Mouse (Mus musculus) heart, adult 2 months (tissue): ENCODE results near the gene Oosp1. TPM values are rescaled to one million over a fixed set of nuclear protein-coding genes. Genes with fewer than 3 reads are reported as not detected.

Experiments
- DNase-seq, 2 experiments: peaks; one replicate each; pipeline ENCODE4 v3.0.0; 2021
- H3K27ac ChIP-seq: fragments of 200-600 bp; 2 replicates; pipeline ENCODE4 v1.8.1; 2022
- H3K27me3 ChIP-seq: fragments of 200-500 bp; 2 replicates; pipeline ENCODE4 v1.6.1; 2012; ENCODE audit warnings: mild to moderate bottlenecking, low read length, inconsistent platforms, mixed read lengths; ENCODE audit not compliant: control insufficient read depth, insufficient read depth
- H3K36me3 ChIP-seq: fragments of 200-500 bp; 2 replicates; pipeline ENCODE4 v1.6.1; 2012; ENCODE audit warnings: low read length, inconsistent platforms; ENCODE audit not compliant: control insufficient read depth, insufficient read depth
- H3K4me1 ChIP-seq: fragments of 200-500 bp; 2 replicates; pipeline ENCODE4 v1.6.1; 2011; ENCODE audit warnings: low read length; ENCODE audit not compliant: control insufficient read depth, insufficient read depth
- H3K4me3 ChIP-seq: fragments of 200-600 bp; 2 replicates; pipeline ENCODE4 v1.8.1; 2022
- H3K79me2 ChIP-seq: fragments of 200-500 bp; replicated peaks from 2 replicates; pipeline ENCODE4 v1.6.1; 2012; ENCODE audit warnings: mild to moderate bottlenecking, inconsistent platforms, low read length, moderate library complexity, mixed read lengths; ENCODE audit not compliant: control insufficient read depth, insufficient read depth
- H3K9ac ChIP-seq: fragments of 200-500 bp; 2 replicates; pipeline ENCODE4 v1.6.1; 2012; ENCODE audit warnings: low read depth, mild to moderate bottlenecking, control low read depth, inconsistent platforms, low read length, mixed read lengths
- CTCF ChIP-seq: fragments of 200-600 bp; IDR thresholded peaks from 2 replicates; pipeline ENCODE4 v1.8.1; 2022; ENCODE audit warnings: antibody characterized with exemption, mild to moderate bottlenecking, moderate library complexity
- EP300 ChIP-seq: fragments of 200-500 bp; IDR thresholded peaks from 2 replicates; pipeline ENCODE4 v1.6.1; 2011; ENCODE audit warnings: low read depth, low read length, control low read depth; ENCODE audit not compliant: insufficient read depth
- POLR2A ChIP-seq: fragments of 200-500 bp; IDR thresholded peaks from 2 replicates; pipeline ENCODE4 v1.6.1; 2011; ENCODE audit warnings: mild to moderate bottlenecking, low read depth, low read length, control low read depth; ENCODE audit not compliant: insufficient read depth
- WGBS: fragments of 180-500 bp; shearing (Covaris S2); methylation state at CpG from one replicate; pipeline ENCODE4 v1.1.7; 2018; 5-methylcytosine and 5-hydroxymethylcytosine counted together
- intact Hi-C: fragments of 180-260 bp; cut with DNase I; formaldehyde crosslinking; loops from one replicate; pipeline ENCODE4 v1.15.1; 2025
- polyA plus RNA-seq: library from polyadenylated mRNA; depleted of rRNA; stranded (reverse); fragments of >200 nt; gene quantifications from 2 replicates; pipeline ENCODE4 v1.2.3, GENCODE M21; 2012; rRNA removed
- total RNA-seq, 2 experiments: library from RNA; stranded (reverse); gene quantifications; 2 replicates each; pipeline ENCODE4 v1.2.3; 2021

Gene Oosp1
- total and polyA plus RNA-seq, 3 experiments, result not detected

- DNase-seq, result no peak
- intact Hi-C loops, result no loop called here
- Histone ChIP-seq H3K36me3 (no peaks in the 10 kb centered on the region), H3K27ac (no peak within 1 kb of the TSS), H3K4me3 (no peak within 1 kb of the TSS), H3K79me2 (no peaks in the 10 kb centered on the region), H3K4me1 (no peaks in the 10 kb centered on the region), H3K27me3 (no peaks in the 10 kb centered on the region), H3K9ac (no peak within 1 kb of the TSS)
- 82% methylated on average over 2 of the region's 2 CpGs for WGBS
- TF ChIP-seq EP300 (no peak), CTCF (no peak), POLR2A (no peak)
These were observed 67.4 kb downstream of the Oosp1 start, which contains the start of gene Ms4a2 for GRCm38 (mm10) chr19:11623551-11623950. Ms4a2 (minus strand) TSS chr19:11623719.

GRCm38 (mm10) chr19:11617983-11618382 lies 73.0 kb downstream of the Oosp1 start:
- DNase-seq, result no peak
- no peaks in the 10 kb centered on the region for H3K36me3 ChIP-seq
- H3K79me2 ChIP-seq, result no peaks in the 10 kb centered on the region
- H3K4me1 ChIP-seq, result no peaks in the 10 kb centered on the region
- intact Hi-C loops, result loop anchor here (5.0 kb wide), 1 partner anchor 741 kb away; no protein-coding TSS in a partner anchor
- no peak overlapping the region for H3K9ac ChIP-seq
- TF ChIP-seq POLR2A, result no peak
- no peak for TF ChIP-seq CTCF
- no peak for TF ChIP-seq EP300
- no peak overlapping the region for H3K4me3 ChIP-seq
- no peaks in the 10 kb centered on the region for H3K27me3 ChIP-seq
- no peak overlapping the region for H3K27ac ChIP-seq

Other genes starting within 250 kb of the Oosp1 start
- gene Ms4a4b, start 247.6 kb downstream of the Oosp1 start, total RNA-seq, result under 1 TPM; 0.59 to 0.65 TPM
- 1.8 and 2.8 TPM in 2 replicates for gene Ms4a4b, start 247.6 kb downstream of the Oosp1 start, polyA plus RNA-seq
- gene Ms4a6c, start 221.8 kb downstream of the Oosp1 start, total RNA-seq, result 1 to 10 TPM; 8.1 to 9.1 TPM
- gene Ms4a6c, start 221.8 kb downstream of the Oosp1 start, polyA plus RNA-seq, result 3.9 and 4.0 TPM in 2 replicates
- gene Gm8369, start 205.2 kb downstream of the Oosp1 start, total RNA-seq, result under 1 TPM in 1 of 2 experiments, not detected in 1; 0.32 TPM
- gene Gm8369, start 205.2 kb downstream of the Oosp1 start, polyA plus RNA-seq, result 1.4 and 1.7 TPM in 2 replicates
- gene Ms4a6b, start 174.6 kb downstream of the Oosp1 start, total RNA-seq, result 1 to 10 TPM; 5.1 to 9.3 TPM
- gene Ms4a6b, start 174.6 kb downstream of the Oosp1 start, polyA plus RNA-seq, result 3.1 and 4.5 TPM in 2 replicates
- gene Ms4a4d, start 154.3 kb downstream of the Oosp1 start, total RNA-seq, result 1 to 10 TPM; 6.9 to 8.0 TPM
- 16.0 and 19.6 TPM in 2 replicates for gene Ms4a4d, start 154.3 kb downstream of the Oosp1 start, polyA plus RNA-seq
- 1 to 10 TPM; 3.6 to 3.9 TPM for gene Ms4a6d, start 86.3 kb downstream of the Oosp1 start, total RNA-seq
- gene Ms4a6d, start 86.3 kb downstream of the Oosp1 start, polyA plus RNA-seq, result 1.8 and 2.7 TPM in 2 replicates
- under 1 TPM in 1 of 2 experiments, not detected in 1; 0.16 TPM for gene Ms4a2, start 67.4 kb downstream of the Oosp1 start, total RNA-seq
- gene Ms4a2, start 67.4 kb downstream of the Oosp1 start, polyA plus RNA-seq, result 0.12 and 0.18 TPM in 2 replicates
- not detected for gene Ms4a3, start 50.3 kb downstream of the Oosp1 start, total RNA-seq
- gene Ms4a3, start 50.3 kb downstream of the Oosp1 start, polyA plus RNA-seq, result not detected in 2 replicates
- not detected for gene Oosp2, start 30.6 kb downstream of the Oosp1 start, total RNA-seq
- gene Oosp2, start 30.6 kb downstream of the Oosp1 start, polyA plus RNA-seq, result not detected in 2 replicates
- gene Oosp3, start 5.9 kb upstream of the Oosp1 start, total RNA-seq, result not detected
- gene Oosp3, start 5.9 kb upstream of the Oosp1 start, polyA plus RNA-seq, result not detected in 2 replicates
- gene Gif, start 56.4 kb upstream of the Oosp1 start, total RNA-seq, result not detected
- gene Gif, start 56.4 kb upstream of the Oosp1 start, polyA plus RNA-seq, result not detected in 2 replicates
- gene Mrpl16, start 79.2 kb upstream of the Oosp1 start, total RNA-seq, result 100 to 1,000 TPM in 1 of 2 experiments, 10 to 100 TPM in 1; 99.5 to 109 TPM
- gene Mrpl16, start 79.2 kb upstream of the Oosp1 start, polyA plus RNA-seq, result 41.8 and 58.7 TPM in 2 replicates
- gene Stx3, start 128.3 kb upstream of the Oosp1 start, total RNA-seq, result 1 to 10 TPM; 3.6 to 3.9 TPM
- 3.9 and 6.1 TPM in 2 replicates for gene Stx3, start 128.3 kb upstream of the Oosp1 start, polyA plus RNA-seq
- gene Olfr1417, start 148.1 kb upstream of the Oosp1 start, total RNA-seq, result not detected
- gene Olfr1417, start 148.1 kb upstream of the Oosp1 start, polyA plus RNA-seq, result not detected in 2 replicates
- gene Olfr1418, start 169.9 kb upstream of the Oosp1 start, total RNA-seq, result not detected
- gene Olfr1418, start 169.9 kb upstream of the Oosp1 start, polyA plus RNA-seq, result not detected in 2 replicates
- not detected for gene Olfr1419, start 184.0 kb upstream of the Oosp1 start, total RNA-seq
- gene Olfr1419, start 184.0 kb upstream of the Oosp1 start, polyA plus RNA-seq, result not detected in 2 replicates
- gene Olfr1420, start 195.4 kb upstream of the Oosp1 start, total RNA-seq, result not detected
- gene Olfr1420, start 195.4 kb upstream of the Oosp1 start, polyA plus RNA-seq, result not detected in 2 replicates
- gene Patl1, start 221.2 kb upstream of the Oosp1 start, total RNA-seq, result 10 to 100 TPM; 28.6 to 32.7 TPM
- gene Patl1, start 221.2 kb upstream of the Oosp1 start, polyA plus RNA-seq, result 19.3 and 23.2 TPM in 2 replicates